Mouse (Mus musculus): ENCODE measurements around the gene Tcf12.

GRCm38 (mm10) chr9:72040156-72040555 is 71.5 kb downstream of the Tcf12 start:
- TF ChIP-seq CTCF (conservative IDR thresholded peaks at IDR 0.05; ENCODE audit: low read length) (no peak), NANOG (IDR thresholded peaks at IDR 0.05; ENCODE audit: borderline replicate concordance, low read length) (0 out of 2 replicates have a peak, but pooled peaks have one; percentile 10), POU5F1 (IDR thresholded peaks at IDR 0.05; ENCODE audit: borderline replicate concordance, low read length) (no peak)

Data from E14TG2a.4 (cell line).